Mouse (Mus musculus) spleen, adult 2 months (tissue): ENCODE results near the gene Gm12888. TPM values are rescaled to one million over a fixed set of nuclear protein-coding genes. Genes with fewer than 3 reads are reported as not detected.
"Not testable (repeated sequence)": the region's sequence is repeated elsewhere in the genome, so short reads cannot be mapped to it uniquely, and the experiment has no call there.

Experiments
- DNase-seq, 2 experiments: peaks; one replicate each; pipeline versions ENCODE4 v3.0.0 to v3.0.0-alpha.2; 2012 to 2021; ENCODE audit warnings: low spot score in 2 of 2, low read depth in 1 of 2
- H3K27ac ChIP-seq: fragments of 200-500 bp; 2 replicates; pipeline ENCODE4 v1.5.1; 2012; ENCODE audit warnings: low read length, inconsistent platforms; ENCODE audit not compliant: insufficient read depth
- H3K27me3 ChIP-seq: fragments of 200-500 bp; 2 replicates; pipeline ENCODE4 v1.6.1; 2012; ENCODE audit warnings: mild to moderate bottlenecking, moderate library complexity, low read length, inconsistent platforms; ENCODE audit not compliant: control insufficient read depth, insufficient read depth
- H3K36me3 ChIP-seq: fragments of 200-500 bp; 2 replicates; pipeline ENCODE4 v1.6.1; 2012; ENCODE audit warnings: mild to moderate bottlenecking, low read length, inconsistent platforms; ENCODE audit not compliant: control insufficient read depth, insufficient read depth
- H3K4me1 ChIP-seq: fragments of 200-500 bp; 2 replicates; pipeline ENCODE4 v1.6.1; 2011; ENCODE audit warnings: inconsistent platforms; ENCODE audit not compliant: control insufficient read depth, insufficient read depth, insufficient read length
- H3K4me3 ChIP-seq: fragments of 200-500 bp; 2 replicates; pipeline ENCODE4 v1.5.1; 2011; ENCODE audit warnings: mild to moderate bottlenecking, inconsistent platforms; ENCODE audit not compliant: insufficient read depth, insufficient read length; ENCODE audit errors: extremely low read depth
- WGBS: fragments of 180-500 bp; shearing (Covaris S2); methylation state at CpG from one replicate; pipeline ENCODE4 v1.1.7; 2018; 5-methylcytosine and 5-hydroxymethylcytosine counted together
- polyA plus RNA-seq: library from polyadenylated mRNA; depleted of rRNA; stranded (reverse); fragments of >200 nt; gene quantifications from 2 replicates; pipeline ENCODE4 v1.2.3, GENCODE M21; 2012; rRNA removed

Gene Gm12888
- polyA plus RNA-seq = not detected in 2 replicates

DNA sequence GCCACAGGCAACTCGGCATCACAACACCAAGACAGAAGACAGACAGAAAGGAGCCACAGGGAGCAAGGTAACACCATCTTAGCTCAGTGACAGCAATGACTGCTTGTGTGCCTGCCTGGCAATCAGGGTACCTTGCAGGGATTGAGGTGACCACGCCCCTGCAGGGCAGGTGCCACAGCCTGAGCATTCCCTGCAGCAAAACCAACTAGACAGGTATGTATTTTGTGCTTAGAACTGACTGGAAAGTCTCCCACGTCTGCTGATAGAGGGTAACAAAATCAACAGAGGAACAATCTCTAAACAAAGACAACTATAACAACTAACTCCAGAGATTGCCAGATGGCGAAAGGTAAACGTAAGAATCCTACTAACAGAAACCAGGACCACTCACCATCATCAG, at the start of gene Gm12888:
Gene Gm12888 (minus strand): TSS at position 101 of the 400 bp plus-strand sequence.
- WGBS = 79% methylated on average over 5 of the region's 5 CpGs
- not testable (repeated sequence) for H3K27me3 ChIP-seq, H3K4me1 ChIP-seq, H3K4me3 ChIP-seq, H3K27ac ChIP-seq, DNase-seq, H3K36me3 ChIP-seq

Other genes starting within 250 kb of the Gm12888 start
- gene Zmpste24, start 226.7 kb downstream of the Gm12888 start, polyA plus RNA-seq = 8.1 and 9.8 TPM in 2 replicates
- not detected in 2 replicates for gene Tmco2, start 215.7 kb downstream of the Gm12888 start, polyA plus RNA-seq
- gene Rlf, start 109.8 kb downstream of the Gm12888 start, polyA plus RNA-seq = 2.8 and 2.9 TPM in 2 replicates
- gene Gm12886, start 98.2 kb upstream of the Gm12888 start, polyA plus RNA-seq = not detected in 2 replicates